Mouse (Mus musculus): ENCODE measurements around the gene Slc35c2.

The Slc35c2 gene

GRCm38 (mm10) chr2:165275124-165275640 is 12.5 kb downstream of the Slc35c2 start:
- DNase-seq (ENCODE audit: low read depth, low spot score), result peak; percentile 14

- no peak for DNase-seq (ENCODE audit: low read depth, low spot score)
These were observed 14.1 kb downstream of the Slc35c2 start for GRCm38 (mm10) chr2:165273589-165273988.

- DNase-seq (ENCODE audit: low read depth, low spot score), result no peak
These were observed 16.3 kb downstream of the Slc35c2 start for GRCm38 (mm10) chr2:165271326-165271725.

- DNase-seq (ENCODE audit: low read depth, low spot score), result no peak
These were observed 16.8 kb downstream of the Slc35c2 start for GRCm38 (mm10) chr2:165270858-165271257.

- DNase-seq (ENCODE audit: low read depth, low spot score), result no peak
These were observed 20.9 kb downstream of the Slc35c2 start for GRCm38 (mm10) chr2:165266739-165267138.

GRCm38 (mm10) chr2:165263861-165264260 is 23.8 kb downstream of the Slc35c2 start:
- no peak for DNase-seq (ENCODE audit: low read depth, low spot score)

GRCm38 (mm10) chr2:165262274-165262990 is 25.2 kb downstream of the Slc35c2 start:
- DNase-seq (ENCODE audit: low read depth, low spot score), result no peak

GRCm38 (mm10) chr2:165259859-165260258 is 27.8 kb downstream of the Slc35c2 start:
- DNase-seq (ENCODE audit: low read depth, low spot score), result no peak

- no peak for DNase-seq (ENCODE audit: low read depth, low spot score)
These were observed 29.3 kb downstream of the Slc35c2 start for GRCm38 (mm10) chr2:165258321-165258720.

- DNase-seq (ENCODE audit: low read depth, low spot score), result no peak
These were observed 30.4 kb downstream of the Slc35c2 start for GRCm38 (mm10) chr2:165257151-165257834.

- DNase-seq (ENCODE audit: low read depth, low spot score), result no peak
These were observed 31.5 kb downstream of the Slc35c2 start for GRCm38 (mm10) chr2:165256213-165256612.

- no peak for DNase-seq (ENCODE audit: low read depth, low spot score)
These were observed 33.8 kb downstream of the Slc35c2 start for GRCm38 (mm10) chr2:165253867-165254266.

- DNase-seq (ENCODE audit: low read depth, low spot score), result no peak
These were observed 34.4 kb downstream of the Slc35c2 start for GRCm38 (mm10) chr2:165253269-165253668.

- DNase-seq (ENCODE audit: low read depth, low spot score), result no peak
These were observed 34.9 kb downstream of the Slc35c2 start for GRCm38 (mm10) chr2:165252801-165253200.

- no peak for DNase-seq (ENCODE audit: low read depth, low spot score)
These were observed 35.3 kb downstream of the Slc35c2 start for GRCm38 (mm10) chr2:165252381-165252780.

- DNase-seq (ENCODE audit: low read depth, low spot score), result no peak
These were observed 36.8 kb downstream of the Slc35c2 start for GRCm38 (mm10) chr2:165250903-165251302.

- DNase-seq (ENCODE audit: low read depth, low spot score), result peak; percentile 61
These were observed 38.7 kb downstream of the Slc35c2 start for GRCm38 (mm10) chr2:165248967-165249366.

- DNase-seq (ENCODE audit: low read depth, low spot score), result no peak
These were observed 41.3 kb downstream of the Slc35c2 start for GRCm38 (mm10) chr2:165246349-165246748.

- no peak for DNase-seq (ENCODE audit: low read depth, low spot score)
These were observed 44.4 kb downstream of the Slc35c2 start for GRCm38 (mm10) chr2:165243122-165243720.

GRCm38 (mm10) chr2:165242575-165242974 is 45.1 kb downstream of the Slc35c2 start:
- no peak for DNase-seq (ENCODE audit: low read depth, low spot score)

GRCm38 (mm10) chr2:165241786-165242185 is 45.9 kb downstream of the Slc35c2 start:
- DNase-seq (ENCODE audit: low read depth, low spot score), result no peak

- no peak for DNase-seq (ENCODE audit: low read depth, low spot score)
These were observed 47.3 kb downstream of the Slc35c2 start for GRCm38 (mm10) chr2:165240371-165240770.
